Mouse (Mus musculus): ENCODE results near the gene Il17d.

Gene Il17d

DNA sequence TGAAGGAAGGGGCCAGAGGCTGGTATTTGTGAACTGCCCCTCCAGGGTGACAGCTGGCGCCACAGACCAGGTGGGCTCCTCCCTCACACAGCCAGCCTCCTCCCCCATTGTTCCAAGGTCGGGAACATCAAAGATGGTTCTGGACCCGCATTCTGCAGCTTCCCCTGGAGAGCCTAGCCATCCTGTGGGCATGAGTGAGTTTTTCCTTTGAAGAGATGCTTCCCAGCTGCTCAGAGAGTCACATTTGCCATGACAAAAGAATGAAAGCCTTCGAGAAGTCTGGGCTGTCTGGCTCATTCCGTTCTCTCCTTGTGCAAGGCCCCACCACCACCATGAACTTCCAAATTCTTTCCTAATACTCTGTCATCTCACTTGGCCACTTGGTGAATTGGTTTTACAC lies 9.8 kb downstream of the Il17d start:
- ATAC-seq (ENCODE audit: insufficient number of reproducible peaks, low FRiP score, low TSS enrichment), result no peak

DNA sequence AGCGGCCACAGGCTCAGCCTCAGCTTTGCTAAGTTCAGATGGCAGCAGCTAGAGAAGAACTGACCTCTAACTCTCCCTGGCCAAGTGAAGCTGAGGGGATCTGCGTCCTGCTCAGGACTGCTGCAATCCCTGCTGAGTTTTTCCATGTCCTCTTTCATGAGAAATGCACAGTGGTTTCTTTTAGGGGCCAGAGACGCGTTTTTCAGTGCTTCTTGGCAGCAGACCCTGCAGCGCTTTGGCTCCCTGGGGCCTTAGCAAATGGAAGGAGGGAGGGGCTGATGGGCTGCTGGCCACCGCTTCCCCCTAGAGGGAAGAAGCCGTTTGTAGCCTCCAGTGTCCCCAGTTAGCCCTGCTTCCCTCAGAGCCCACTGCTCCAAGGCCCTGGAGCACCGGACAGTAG lies 10.4 kb downstream of the Il17d start:
- peak; percentile 10; the same call in 1 of the 2 replicates for ATAC-seq (ENCODE audit: insufficient number of reproducible peaks, low FRiP score, low TSS enrichment)

DNA sequence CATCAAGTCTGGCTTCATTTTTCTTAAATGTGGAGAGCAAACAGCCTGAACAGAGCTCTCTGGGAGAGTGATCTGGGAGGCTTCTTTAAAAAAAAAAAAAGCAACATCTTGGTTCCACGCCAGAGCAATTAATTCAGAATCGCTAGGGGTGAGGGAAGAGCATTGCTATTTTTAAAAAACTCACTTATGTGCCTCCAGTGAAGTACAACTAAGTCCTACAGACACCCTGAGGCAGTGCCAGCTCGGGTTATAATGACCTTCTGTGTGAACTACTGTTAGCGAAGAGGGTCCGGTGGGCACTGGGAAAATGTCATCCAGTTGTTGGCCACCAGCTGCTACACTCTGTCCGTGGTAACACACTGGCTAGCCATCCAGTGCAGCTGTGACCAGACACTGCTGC lies 11.1 kb downstream of the Il17d start:
- ATAC-seq (ENCODE audit: insufficient number of reproducible peaks, low FRiP score, low TSS enrichment), result no peak

DNA sequence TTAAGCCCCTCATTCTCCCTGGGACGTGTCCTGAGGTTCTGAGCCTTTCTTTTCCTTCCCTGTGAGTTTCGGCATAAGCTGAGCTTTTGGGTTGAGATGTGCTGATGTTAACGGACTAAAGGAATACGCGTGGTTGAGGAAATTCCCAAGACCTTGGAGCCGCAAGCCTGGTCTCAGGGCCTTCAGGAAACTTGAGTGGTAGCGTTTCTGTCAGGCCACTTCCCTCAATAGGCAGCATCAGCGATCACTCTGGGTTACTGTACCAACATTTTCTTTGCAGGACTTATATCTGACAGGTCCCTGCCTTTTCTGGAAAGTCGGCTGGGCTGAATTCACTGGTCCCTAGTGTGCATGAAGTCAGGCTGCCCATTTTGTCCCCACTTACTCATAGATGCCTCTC lies 12.2 kb downstream of the Il17d start:
- ATAC-seq (ENCODE audit: insufficient number of reproducible peaks, low FRiP score, low TSS enrichment), result no peak

GRCm38 (mm10) chr14:57537261-57538015 lies 12.9 kb downstream of the Il17d start:
- no peak for ATAC-seq (ENCODE audit: insufficient number of reproducible peaks, low FRiP score, low TSS enrichment)

DNA sequence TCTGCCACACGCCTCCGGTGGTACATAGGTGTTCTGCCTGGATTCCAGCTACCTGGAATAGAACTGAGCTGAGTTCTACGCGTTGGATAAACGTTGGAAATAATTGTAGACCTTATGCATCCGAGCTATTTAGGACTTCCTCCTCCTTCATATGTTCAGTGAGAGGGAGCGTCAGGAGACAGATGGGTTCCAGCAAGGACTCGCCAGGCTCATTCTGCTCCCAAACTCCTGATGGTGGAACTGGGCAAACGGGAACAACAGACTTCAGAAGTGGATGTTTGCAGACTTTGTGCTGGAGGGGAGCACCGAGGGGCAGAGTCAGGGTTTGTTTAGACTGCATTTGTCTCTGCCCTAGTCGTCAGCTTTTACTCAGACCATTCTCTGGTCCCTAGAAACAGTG lies 16.1 kb downstream of the Il17d start:
- ATAC-seq (ENCODE audit: insufficient number of reproducible peaks, low FRiP score, low TSS enrichment), result peak; percentile 51; the same call in 1 of the 2 replicates

- no peak for ATAC-seq (ENCODE audit: insufficient number of reproducible peaks, low FRiP score, low TSS enrichment)
Observed at GRCm38 (mm10) chr14:57542231-57542630, 17.7 kb downstream of the Il17d start.

GRCm38 (mm10) chr14:57543420-57544039 lies 19.0 kb downstream of the Il17d start:
- no peak for ATAC-seq (ENCODE audit: insufficient number of reproducible peaks, low FRiP score, low TSS enrichment)

DNA sequence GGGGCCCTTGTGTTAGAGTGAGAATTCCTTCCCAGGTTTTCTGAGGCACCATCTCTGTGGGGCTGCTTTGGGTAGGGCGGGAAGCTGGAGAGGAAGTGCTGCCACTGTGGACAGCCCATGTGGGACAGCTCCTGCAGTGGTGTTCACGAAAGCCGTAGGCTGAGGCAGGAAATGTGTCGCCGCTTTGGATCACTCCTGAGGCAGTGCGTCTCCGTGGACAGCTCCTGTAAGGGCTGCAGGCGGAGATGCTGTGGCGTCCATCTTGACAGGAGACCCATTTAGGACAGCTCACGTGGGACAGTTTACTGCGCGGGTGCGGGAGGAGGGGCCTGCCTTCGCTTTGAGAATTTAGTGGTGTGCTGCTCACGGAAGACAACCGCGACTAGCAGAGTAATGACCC lies 20.9 kb downstream of the Il17d start:
- no peak for ATAC-seq (ENCODE audit: insufficient number of reproducible peaks, low FRiP score, low TSS enrichment)

DNA sequence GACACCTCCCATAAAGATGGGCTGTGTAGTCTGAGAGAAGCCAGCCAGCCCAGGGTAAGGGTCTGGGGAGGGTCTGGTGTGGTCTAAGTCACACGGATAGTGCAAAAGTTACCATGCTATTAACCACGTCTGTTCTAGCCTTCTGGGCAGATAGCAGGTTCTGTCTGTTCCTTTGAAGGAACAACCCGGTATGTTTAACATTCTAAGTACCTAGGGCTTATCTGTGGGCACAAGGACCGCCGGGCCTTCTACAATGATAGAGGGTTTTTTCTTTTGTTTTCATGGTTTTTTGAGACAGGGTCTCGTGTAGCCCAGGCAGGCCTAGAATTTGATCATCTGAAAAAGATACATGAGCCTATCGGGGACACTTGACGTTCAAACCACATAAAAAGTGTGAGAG lies 21.6 kb downstream of the Il17d start:
- ATAC-seq (ENCODE audit: insufficient number of reproducible peaks, low FRiP score, low TSS enrichment), result no peak

GRCm38 (mm10) chr14:57546557-57547021 lies 22.0 kb downstream of the Il17d start:
- ATAC-seq (ENCODE audit: insufficient number of reproducible peaks, low FRiP score, low TSS enrichment), result no peak

DNA sequence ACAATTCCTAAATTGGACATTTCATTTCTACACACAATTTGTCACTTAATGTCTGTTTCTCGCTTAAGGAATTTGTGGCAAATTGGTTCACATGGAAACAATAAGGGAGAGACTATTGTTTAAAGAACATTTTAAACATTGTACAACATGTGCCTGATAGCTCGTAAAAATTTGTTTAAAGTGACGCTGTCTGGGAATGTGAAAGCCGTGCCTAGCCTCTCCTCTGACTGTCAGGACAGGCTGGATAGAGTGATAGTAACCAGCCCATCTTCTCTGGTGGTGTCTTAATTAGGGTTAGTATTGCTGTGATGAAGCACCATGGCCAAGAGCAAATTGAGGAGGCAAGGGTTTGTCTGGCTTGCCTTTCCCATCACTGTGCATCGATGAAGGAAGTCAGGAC lies 22.5 kb downstream of the Il17d start:
- no peak for ATAC-seq (ENCODE audit: insufficient number of reproducible peaks, low FRiP score, low TSS enrichment)

- ATAC-seq (ENCODE audit: insufficient number of reproducible peaks, low FRiP score, low TSS enrichment), result no peak
Observed at GRCm38 (mm10) chr14:57552945-57553344, 28.4 kb downstream of the Il17d start.

GRCm38 (mm10) chr14:57554434-57554833 lies 29.9 kb downstream of the Il17d start:
- ATAC-seq (ENCODE audit: insufficient number of reproducible peaks, low FRiP score, low TSS enrichment), result no peak

DNA sequence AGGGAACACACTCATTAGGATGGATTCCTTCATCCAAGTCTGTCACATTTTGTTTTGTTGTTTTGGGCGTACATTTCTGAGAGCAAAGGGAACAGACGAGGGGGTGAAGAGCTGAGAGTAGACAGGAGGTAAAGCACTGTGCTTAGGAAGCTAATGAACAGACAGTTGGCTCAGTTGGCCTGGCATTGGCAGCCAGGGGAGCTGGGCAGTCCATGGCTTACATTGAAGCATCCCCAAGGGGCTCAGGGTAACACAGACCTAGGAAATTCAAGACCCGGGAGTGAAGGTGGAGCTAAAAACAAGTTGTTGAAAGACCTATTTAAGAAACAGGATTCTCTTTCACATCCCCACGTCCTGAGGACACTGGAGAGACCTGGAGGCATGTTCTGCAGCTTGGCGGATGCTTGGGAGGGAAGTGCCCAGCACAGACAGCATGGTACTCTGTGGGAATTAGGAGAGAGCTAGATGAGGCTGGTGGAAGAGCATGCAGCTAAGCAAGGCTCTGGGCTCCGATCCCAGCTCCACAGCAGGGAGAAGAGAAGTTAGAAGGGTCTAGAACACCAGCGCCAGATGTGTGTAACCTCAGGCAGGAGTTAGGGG lies 31.0 kb downstream of the Il17d start:
- ATAC-seq (ENCODE audit: insufficient number of reproducible peaks, low FRiP score, low TSS enrichment), result peak; percentile 82

GRCm38 (mm10) chr14:57556922-57557321 lies 32.3 kb downstream of the Il17d start:
- ATAC-seq (ENCODE audit: insufficient number of reproducible peaks, low FRiP score, low TSS enrichment), result no peak

DNA sequence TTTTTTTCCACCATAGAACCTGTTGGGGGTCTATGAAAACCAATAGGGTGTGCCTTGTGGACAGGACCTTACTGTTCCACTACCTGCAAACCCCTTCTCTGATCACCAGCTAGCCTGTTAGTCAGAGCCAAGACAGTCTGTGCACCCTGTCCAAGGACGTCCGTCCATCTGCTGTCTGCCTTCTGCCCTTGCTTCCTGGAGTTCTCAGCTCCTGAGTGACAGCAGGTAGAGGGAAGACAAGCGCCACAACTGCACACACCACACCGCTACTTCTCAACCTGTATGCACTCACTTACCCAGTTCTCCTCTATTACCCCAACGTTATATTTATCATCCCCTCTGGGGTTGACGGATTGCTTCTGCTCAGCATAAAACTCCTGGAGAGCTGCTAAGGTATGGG lies 41.0 kb downstream of the Il17d start:
- 0 out of 2 replicates have a peak, but pooled peaks have one; percentile 15 for ATAC-seq (ENCODE audit: insufficient number of reproducible peaks, low FRiP score, low TSS enrichment)

DNA sequence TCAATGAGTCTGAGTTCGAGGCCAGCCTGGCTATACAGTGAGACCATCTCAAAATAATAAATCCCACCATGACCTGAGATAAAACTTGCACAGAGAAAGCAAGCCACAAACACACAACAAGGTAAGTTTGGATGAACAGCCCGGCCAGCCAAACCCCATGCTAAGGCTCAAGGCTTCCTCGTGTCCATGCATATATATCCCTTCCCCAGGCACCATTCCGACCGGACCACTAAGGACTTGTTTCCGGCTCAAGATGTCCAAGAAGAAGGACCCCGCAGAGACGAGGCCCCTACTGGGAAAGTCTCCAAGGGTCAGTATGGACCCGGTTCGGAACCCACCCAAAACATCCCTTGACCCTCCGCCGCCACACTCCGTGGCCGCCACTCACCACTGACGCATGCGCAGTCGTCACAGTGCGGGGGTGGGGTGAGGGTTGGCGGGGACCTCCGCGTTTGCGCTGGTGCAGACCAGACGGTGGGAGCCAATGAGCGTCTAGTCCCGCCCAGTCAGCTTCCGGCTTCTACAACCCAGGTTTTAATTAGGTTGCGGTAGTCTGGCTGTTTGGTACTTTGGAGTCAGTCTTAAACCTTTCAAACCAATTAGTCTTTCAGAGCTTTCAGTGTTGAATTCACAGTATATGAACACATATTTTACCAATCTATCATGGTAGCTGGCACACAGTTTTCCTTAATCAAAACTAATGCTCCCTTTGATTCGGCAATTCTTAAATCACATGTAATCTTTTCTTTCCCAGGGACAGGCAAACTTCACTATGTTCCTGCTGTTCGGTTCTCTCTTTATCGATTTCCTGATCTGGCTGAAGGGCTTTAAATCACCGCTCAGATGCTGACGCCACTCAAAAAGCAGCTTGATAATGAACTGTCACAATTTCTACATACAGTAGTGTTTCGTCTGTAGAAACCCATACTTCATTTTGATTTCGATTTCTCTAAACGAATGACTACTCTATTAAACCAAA lies 46.9 kb downstream of the Il17d start, which contains the start of gene Eef1akmt1:
Gene Eef1akmt1 (minus strand): TSS at position 458 of the 979 bp plus-strand sequence.
- peak; percentile 99 for ATAC-seq (ENCODE audit: insufficient number of reproducible peaks, low FRiP score, low TSS enrichment)

DNA sequence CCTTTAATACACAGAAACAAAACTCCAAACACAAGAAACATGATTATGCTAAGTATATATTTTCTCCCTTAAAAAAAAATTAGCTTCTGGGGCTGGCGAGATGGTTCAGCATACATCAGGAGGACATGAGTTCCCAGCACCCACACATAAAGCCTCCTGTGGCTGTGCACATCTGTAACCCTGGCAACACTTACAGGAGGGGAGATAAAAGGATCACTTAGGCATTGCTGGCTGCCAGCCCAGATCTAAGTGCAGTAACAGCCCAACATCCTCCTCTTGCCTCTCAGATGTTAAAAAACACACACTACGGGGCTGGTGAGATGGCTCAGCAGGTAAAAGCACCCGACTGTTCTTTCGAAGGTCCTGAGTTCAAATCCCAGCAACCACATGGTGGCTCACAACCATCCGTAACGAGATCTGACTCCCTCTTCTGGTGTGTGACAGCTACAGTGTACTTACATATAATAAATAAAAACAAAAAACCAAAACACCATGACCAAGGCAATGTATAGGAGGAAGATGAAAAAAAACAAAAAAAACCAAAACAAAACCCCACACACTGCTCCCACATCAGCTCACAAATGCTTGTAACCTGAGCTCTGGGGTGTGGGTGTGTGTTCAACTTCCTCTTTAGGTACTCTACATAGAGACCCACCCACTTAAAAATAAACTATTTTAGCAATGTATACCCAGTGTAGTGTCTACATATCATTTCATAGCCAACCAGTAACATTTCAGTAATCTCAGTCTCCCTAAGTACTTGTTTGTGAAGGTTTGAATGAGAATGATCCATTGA lies 50.4 kb downstream of the Il17d start:
- ATAC-seq (ENCODE audit: insufficient number of reproducible peaks, low FRiP score, low TSS enrichment), result no peak

All from cerebellum, adult (tissue).